Mouse (Mus musculus): ENCODE measurements around the gene Pgrmc2.
A peak's percentile ranks its signal among the peaks of the same experiment; 100 is the strongest.

Pgrmc2 gene

GRCm38 (mm10) chr3:41070519-41070918, 12.3 kb downstream of the Pgrmc2 start:
- no peak for DNase-seq

- no peak for DNase-seq
Observed at GRCm38 (mm10) chr3:41065320-41065719, 17.5 kb downstream of the Pgrmc2 start.

GRCm38 (mm10) chr3:41062758-41063157, 20.1 kb downstream of the Pgrmc2 start:
- DNase-seq: no peak

- no peak for DNase-seq
Observed at GRCm38 (mm10) chr3:41061831-41062565, 20.8 kb downstream of the Pgrmc2 start.

GRCm38 (mm10) chr3:41059249-41059648, 23.6 kb downstream of the Pgrmc2 start:
- DNase-seq: no peak

GRCm38 (mm10) chr3:41058395-41058794, 24.5 kb downstream of the Pgrmc2 start:
- no peak for DNase-seq

GRCm38 (mm10) chr3:41053334-41053733, 29.5 kb downstream of the Pgrmc2 start:
- no peak for DNase-seq

- DNase-seq: no peak
Observed at GRCm38 (mm10) chr3:41047838-41048237, 35.0 kb downstream of the Pgrmc2 start.

GRCm38 (mm10) chr3:41043756-41044354, 39.0 kb downstream of the Pgrmc2 start:
- no peak for DNase-seq

- DNase-seq: peak in 1 of 2 experiments; percentile 14
Observed at GRCm38 (mm10) chr3:41042195-41042938, 40.5 kb downstream of the Pgrmc2 start.

- no peak for DNase-seq
Observed at GRCm38 (mm10) chr3:41041241-41041640, 41.6 kb downstream of the Pgrmc2 start.

- DNase-seq: no peak
Observed at GRCm38 (mm10) chr3:41038297-41038916, 44.4 kb downstream of the Pgrmc2 start.

- DNase-seq: no peak
Observed at GRCm38 (mm10) chr3:41031286-41032210, 51.3 kb downstream of the Pgrmc2 start.

- DNase-seq: no peak
Observed at GRCm38 (mm10) chr3:41030705-41031104, 52.1 kb downstream of the Pgrmc2 start.

- DNase-seq: peak; percentile 15 to 43
Observed at GRCm38 (mm10) chr3:41021980-41022379, 60.9 kb downstream of the Pgrmc2 start.

- no peak for DNase-seq
Observed at GRCm38 (mm10) chr3:41020687-41021086, 62.2 kb downstream of the Pgrmc2 start.

GRCm38 (mm10) chr3:41018022-41018608, 64.7 kb downstream of the Pgrmc2 start:
- peak in 1 of 2 experiments; percentile 10 for DNase-seq
